ENCODE assay signal across 11 mouse cellular contexts in the genomic region with DNA sequence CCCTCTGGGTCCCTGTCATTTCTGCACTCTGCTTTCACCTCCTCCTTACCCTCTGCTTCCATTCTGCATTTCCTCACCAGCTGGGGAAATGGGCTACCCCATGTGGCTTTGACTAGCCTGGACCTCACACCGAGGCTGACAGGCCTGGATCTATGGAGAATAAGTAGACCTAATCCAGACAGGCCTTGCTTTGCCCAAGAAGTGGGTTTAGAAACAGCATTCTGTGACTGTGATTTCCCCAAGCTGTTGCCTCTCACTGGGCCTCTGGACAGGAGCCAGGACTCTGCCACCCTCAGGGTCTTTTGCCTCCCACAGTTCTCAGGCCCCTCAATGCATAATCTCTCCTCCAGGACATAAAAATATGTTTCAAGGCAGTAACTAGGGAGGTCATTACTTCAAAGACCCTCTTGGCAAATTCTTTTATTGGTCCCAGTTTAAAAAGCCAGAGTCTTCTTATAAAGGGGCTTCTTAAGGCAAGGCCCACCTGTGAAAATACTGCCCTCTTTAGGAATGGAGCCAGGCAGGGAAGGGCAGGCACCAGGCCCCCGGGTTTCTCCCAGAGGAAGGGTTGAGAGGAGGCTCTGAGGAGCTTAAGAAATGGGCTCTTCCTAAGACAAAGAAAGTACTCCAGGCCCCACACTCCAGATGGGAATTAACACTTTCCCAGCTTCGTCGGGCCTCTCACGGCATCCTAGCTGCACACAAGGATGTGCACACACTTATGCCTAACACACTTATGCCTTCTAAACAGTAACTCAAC.
"Had no signal": no experiment of that assay in that cellular context is flagged by ENCODE, and none has a peak within 500 bp of the region (broad histone marks: within the 10 kb centered on the region; RNA-seq: fewer than 3 reads in every experiment).

No protein-coding gene starts in this region.

- DNase-seq: kidney, adult 11 months; kidney, adult 9 months; kidney, postnatal 4 days; lung, adult 2 months; lung, postnatal 36 days; thymus, postnatal 36 days had no signal

- H3K4me1 ChIP-seq: liver, embryonic 15.5 days; midbrain, embryonic 15.5 days; neural tube, embryonic 12.5 days had no signal

- H3K4me3 ChIP-seq: liver, embryonic 15.5 days; midbrain, embryonic 15.5 days; neural tube, embryonic 12.5 days had no signal

- H3K9me3 ChIP-seq: liver, embryonic 15.5 days; midbrain, embryonic 15.5 days; neural tube, embryonic 12.5 days had no signal

- H3K36me3 ChIP-seq: liver, embryonic 15.5 days; midbrain, embryonic 15.5 days; neural tube, embryonic 12.5 days had no signal

- H3K9ac ChIP-seq: liver, embryonic 15.5 days; midbrain, embryonic 15.5 days; neural tube, embryonic 12.5 days had no signal

- H3K27ac ChIP-seq: kidney, postnatal 0 days; liver, embryonic 15.5 days; midbrain, embryonic 15.5 days; neural tube, embryonic 12.5 days had no signal

- H3K27me3 ChIP-seq: liver, embryonic 15.5 days; midbrain, embryonic 15.5 days; neural tube, embryonic 12.5 days had no signal

- ATAC-seq: lung, postnatal 0 days; midbrain, embryonic 15.5 days had no signal

- H3K4me2 ChIP-seq: liver, embryonic 15.5 days; midbrain, embryonic 15.5 days; neural tube, embryonic 12.5 days had no signal
